Mouse (Mus musculus): Measurements from ENCODE around the gene Fat1. TPM values are rescaled to one million over a fixed set of nuclear protein-coding genes. Genes with fewer than 3 reads are reported as not detected.

The Fat1 gene
- total and polyA plus RNA-seq, 2 experiments from 2014 or later, result 9.2 to 122 TPM

- 0 out of 2 replicates have a peak, but pooled peaks cover 9% of the 10 kb centered on the region for H3K4me1 ChIP-seq (ENCODE audit: insufficient read depth, low read length)
- H3K9ac ChIP-seq (replicated peaks; ENCODE audit: low read length, poor library complexity, severe bottlenecking), result no peak overlapping the region
- ATAC-seq (ENCODE audit: low FRiP score) (no peak), DNase-seq (ENCODE audit: low spot score) (no peak)
- no peaks in the 10 kb centered on the region for H3K36me3 ChIP-seq (ENCODE audit: insufficient read depth, low read length)
- H3K4me3 ChIP-seq (ENCODE audit: low read depth, low read length), result no peak overlapping the region
- H3K27me3 ChIP-seq (ENCODE audit: insufficient read depth, low read length), result no peaks in the 10 kb centered on the region
- no peaks in the 10 kb centered on the region for H3K9me3 ChIP-seq (ENCODE audit: low read length)
- H3K27ac ChIP-seq (ENCODE audit: low read depth, low read length), result no peak overlapping the region
- no peak overlapping the region for H3K4me2 ChIP-seq (ENCODE audit: low read depth, low read length, poor library complexity, severe bottlenecking)
- WGBS, result 57% methylated on average over 4 of the region's 4 CpGs
- TF ChIP-seq CTCF (IDR thresholded peaks at IDR 0.05), result no peak
Observed at GRCm38 (mm10) chr8:44993376-44993775, 58.1 kb downstream of the Fat1 start.

DNA sequence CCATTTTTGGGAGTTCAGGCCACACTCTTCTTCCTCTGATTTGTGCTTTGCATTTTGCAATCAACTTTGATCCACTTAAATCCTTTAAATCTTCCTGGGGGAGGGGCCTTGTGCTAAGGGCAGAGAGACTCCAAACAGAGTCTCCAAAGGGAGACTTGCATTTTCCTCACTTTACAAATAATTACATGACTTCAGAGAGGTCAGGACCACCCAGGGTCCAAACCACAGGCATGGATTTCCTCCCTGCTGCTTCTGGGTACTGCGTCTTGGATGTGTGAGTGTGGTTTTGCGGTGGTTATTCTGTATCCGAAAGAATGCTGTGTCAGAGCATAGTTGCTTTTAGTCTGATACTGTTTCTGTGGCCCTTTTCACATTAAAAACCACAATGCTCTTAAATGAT, 61.2 kb downstream of the Fat1 start:
- Histone ChIP-seq H3K4me2 (ENCODE audit: low read depth, low read length, poor library complexity, severe bottlenecking) (no peak overlapping the region), H3K27ac (ENCODE audit: low read depth, low read length) (no peak overlapping the region), H3K4me1 (ENCODE audit: insufficient read depth, low read length) (0 out of 2 replicates have a peak, but pooled peaks cover 9% of the 10 kb centered on the region), H3K27me3 (ENCODE audit: insufficient read depth, low read length) (no peaks in the 10 kb centered on the region), H3K36me3 (ENCODE audit: insufficient read depth, low read length) (no peaks in the 10 kb centered on the region), H3K9ac (replicated peaks; ENCODE audit: low read length, poor library complexity, severe bottlenecking) (no peak overlapping the region), H3K9me3 (ENCODE audit: low read length) (no peaks in the 10 kb centered on the region), H3K4me3 (ENCODE audit: low read depth, low read length) (no peak overlapping the region)
- DNase-seq (ENCODE audit: low spot score), result no peak
- WGBS, result 39% methylated on average over 3 of the region's 3 CpGs
- no peak for ATAC-seq (ENCODE audit: low FRiP score)
- no peak for TF ChIP-seq CTCF (IDR thresholded peaks at IDR 0.05)

GRCm38 (mm10) chr8:44997321-44997720, 62.1 kb downstream of the Fat1 start:
- Histone ChIP-seq H3K36me3 (ENCODE audit: insufficient read depth, low read length) (no peaks in the 10 kb centered on the region), H3K27me3 (ENCODE audit: insufficient read depth, low read length) (no peaks in the 10 kb centered on the region), H3K4me2 (ENCODE audit: low read depth, low read length, poor library complexity, severe bottlenecking) (no peak overlapping the region), H3K27ac (ENCODE audit: low read depth, low read length) (no peak overlapping the region), H3K4me3 (ENCODE audit: low read depth, low read length) (no peak overlapping the region), H3K9me3 (ENCODE audit: low read length) (no peaks in the 10 kb centered on the region), H3K4me1 (ENCODE audit: insufficient read depth, low read length) (0 out of 2 replicates have a peak, but pooled peaks cover 9% of the 10 kb centered on the region), H3K9ac (replicated peaks; ENCODE audit: low read length, poor library complexity, severe bottlenecking) (no peak overlapping the region)
- no peak for ATAC-seq (ENCODE audit: low FRiP score)
- no peak for DNase-seq (ENCODE audit: low spot score)
- no peak for TF ChIP-seq CTCF (IDR thresholded peaks at IDR 0.05)
- 81% methylated on average over 3 of the region's 3 CpGs for WGBS

DNA sequence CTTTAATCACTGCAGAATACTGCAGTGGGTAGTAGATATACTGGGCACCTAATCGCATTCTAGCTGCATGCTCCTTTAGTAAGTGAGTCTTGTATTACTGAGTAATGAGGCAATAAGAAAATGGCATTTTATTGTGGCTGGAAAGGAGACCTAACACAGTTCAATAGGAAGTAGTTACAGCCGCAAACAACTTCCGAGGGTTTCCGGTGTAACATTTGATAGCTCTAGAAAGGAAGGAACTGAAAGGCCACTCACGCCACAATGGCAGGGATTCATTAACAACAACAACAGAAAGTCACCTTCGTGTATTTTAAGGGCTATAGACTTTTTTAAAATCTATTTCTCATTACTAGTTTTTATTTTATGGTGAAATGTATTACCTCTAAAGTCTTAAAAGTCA, 62.6 kb downstream of the Fat1 start:
- Histone ChIP-seq H3K4me2 (ENCODE audit: low read depth, low read length, poor library complexity, severe bottlenecking) (no peak overlapping the region), H3K36me3 (ENCODE audit: insufficient read depth, low read length) (no peaks in the 10 kb centered on the region), H3K4me1 (ENCODE audit: insufficient read depth, low read length) (0 out of 2 replicates have a peak, but pooled peaks cover 9% of the 10 kb centered on the region), H3K9ac (replicated peaks; ENCODE audit: low read length, poor library complexity, severe bottlenecking) (no peak overlapping the region), H3K4me3 (ENCODE audit: low read depth, low read length) (no peak overlapping the region), H3K9me3 (ENCODE audit: low read length) (no peaks in the 10 kb centered on the region), H3K27me3 (ENCODE audit: insufficient read depth, low read length) (no peaks in the 10 kb centered on the region), H3K27ac (ENCODE audit: low read depth, low read length) (no peak overlapping the region)
- 55% methylated on average over 6 of the region's 6 CpGs for WGBS
- ATAC-seq (ENCODE audit: low FRiP score), result no peak
- DNase-seq (ENCODE audit: low spot score), result no peak
- TF ChIP-seq CTCF (IDR thresholded peaks at IDR 0.05), result no peak

DNA sequence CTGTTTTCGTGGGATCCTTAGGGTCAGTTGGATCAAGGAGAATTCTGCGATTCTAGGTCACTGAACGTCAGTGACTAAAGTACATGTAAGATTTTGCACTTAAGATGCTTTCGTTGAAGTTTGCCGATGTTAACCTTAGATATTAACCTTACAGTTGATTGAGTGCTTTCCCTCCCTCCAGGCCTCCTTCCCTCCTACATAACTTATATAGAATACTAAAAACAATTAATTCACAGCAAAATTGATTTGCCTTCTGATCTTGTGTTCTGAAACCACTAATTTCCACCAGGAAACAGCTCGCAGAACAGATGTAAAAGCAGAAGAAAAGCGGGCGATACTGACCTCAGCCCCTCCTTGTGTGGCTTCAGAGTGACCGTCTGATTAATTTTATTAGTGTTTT, 63.0 kb downstream of the Fat1 start:
- DNase-seq (ENCODE audit: low spot score) (no peak), ATAC-seq (ENCODE audit: low FRiP score) (no peak)
- Histone ChIP-seq H3K4me2 (ENCODE audit: low read depth, low read length, poor library complexity, severe bottlenecking) (peak overlapping the region; percentile 31), H3K9ac (replicated peaks; ENCODE audit: low read length, poor library complexity, severe bottlenecking) (no peak overlapping the region), H3K9me3 (ENCODE audit: low read length) (no peaks in the 10 kb centered on the region), H3K27me3 (ENCODE audit: insufficient read depth, low read length) (no peaks in the 10 kb centered on the region), H3K36me3 (ENCODE audit: insufficient read depth, low read length) (no peaks in the 10 kb centered on the region), H3K4me3 (ENCODE audit: low read depth, low read length) (peak overlapping the region; percentile 10; the same call in 1 of the 2 replicates), H3K27ac (ENCODE audit: low read depth, low read length) (peak overlapping the region; percentile 21; the same call in 1 of the 2 replicates), H3K4me1 (ENCODE audit: insufficient read depth, low read length) (0 out of 2 replicates have a peak, but pooled peaks cover 9% of the 10 kb centered on the region)
- no peak for TF ChIP-seq CTCF (IDR thresholded peaks at IDR 0.05)
- 37% methylated on average over 9 of the region's 9 CpGs for WGBS

DNA sequence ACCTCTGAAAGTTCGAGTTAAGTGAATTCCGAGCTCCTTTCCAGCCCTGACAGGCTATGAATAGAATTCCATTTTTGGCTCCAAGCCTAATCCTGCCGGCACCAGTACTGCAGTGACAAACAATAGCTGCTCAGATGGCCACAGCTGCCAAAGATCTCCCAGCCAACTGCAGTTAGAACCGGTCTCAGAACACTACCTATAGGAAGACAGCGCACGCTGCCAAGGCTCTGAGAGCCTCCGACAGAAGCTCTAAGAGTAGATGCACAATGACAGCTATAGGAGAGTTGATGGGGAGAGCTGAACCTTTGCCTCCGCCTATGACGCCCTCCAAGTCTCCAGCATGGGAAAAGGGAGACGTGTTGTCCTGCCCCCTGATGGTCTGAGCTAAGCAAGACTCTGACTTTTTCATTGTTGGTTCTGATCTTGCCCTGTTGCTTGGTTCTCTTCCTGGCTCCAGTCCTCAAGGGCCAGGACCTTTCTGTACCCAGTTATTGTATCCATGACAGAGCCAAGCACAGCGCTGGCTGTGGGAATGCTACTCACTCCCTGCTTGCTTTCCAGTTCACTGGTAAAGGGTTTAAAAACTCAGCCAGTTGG, 63.5 kb downstream of the Fat1 start:
- H3K36me3 ChIP-seq (ENCODE audit: insufficient read depth, low read length), result no peaks in the 10 kb centered on the region
- peak; percentile 60 for TF ChIP-seq CTCF (IDR thresholded peaks at IDR 0.05)
- peak overlapping the region; percentile 34 for H3K27ac ChIP-seq (ENCODE audit: low read depth, low read length)
- H3K4me2 ChIP-seq (ENCODE audit: low read depth, low read length, poor library complexity, severe bottlenecking), result peak overlapping the region; percentile 31
- DNase-seq (ENCODE audit: low spot score), result peak; percentile 95
- ATAC-seq (ENCODE audit: low FRiP score), result peak; percentile 83
- peak overlapping the region; percentile 10; the same call in 1 of the 2 replicates for H3K4me3 ChIP-seq (ENCODE audit: low read depth, low read length)
- no peaks in the 10 kb centered on the region for H3K27me3 ChIP-seq (ENCODE audit: insufficient read depth, low read length)
- no peaks in the 10 kb centered on the region for H3K9me3 ChIP-seq (ENCODE audit: low read length)
- no peak overlapping the region for H3K9ac ChIP-seq (replicated peaks; ENCODE audit: low read length, poor library complexity, severe bottlenecking)
- 11% methylated on average over 11 of the region's 11 CpGs for WGBS
- 0 out of 2 replicates have a peak, but pooled peaks cover 9% of the 10 kb centered on the region for H3K4me1 ChIP-seq (ENCODE audit: insufficient read depth, low read length)

All from midbrain, postnatal 0 days (tissue).